Mouse (Mus musculus) left cerebral cortex, postnatal 36 days (tissue): ENCODE measurements at regions not wholly inside any gene's neighbourhood (a gene's known extent, or its start where the extent isn't known, plus 50 kb on each side); places are given as distances from the start of the nearest gene placed in this dataset.

Source experiments
- DNase-seq, 2 experiments: peaks; one replicate each; pipeline ENCODE4 v3.0.0; 2021 to 2022; ENCODE audit warnings: low spot score in 2 of 2, mixed read lengths in 1 of 2
- intact Hi-C: fragments of 180-260 bp; cut with DNase I; formaldehyde crosslinking; loops from one replicate; pipeline ENCODE4 v1.15.1; 2025

DNA sequence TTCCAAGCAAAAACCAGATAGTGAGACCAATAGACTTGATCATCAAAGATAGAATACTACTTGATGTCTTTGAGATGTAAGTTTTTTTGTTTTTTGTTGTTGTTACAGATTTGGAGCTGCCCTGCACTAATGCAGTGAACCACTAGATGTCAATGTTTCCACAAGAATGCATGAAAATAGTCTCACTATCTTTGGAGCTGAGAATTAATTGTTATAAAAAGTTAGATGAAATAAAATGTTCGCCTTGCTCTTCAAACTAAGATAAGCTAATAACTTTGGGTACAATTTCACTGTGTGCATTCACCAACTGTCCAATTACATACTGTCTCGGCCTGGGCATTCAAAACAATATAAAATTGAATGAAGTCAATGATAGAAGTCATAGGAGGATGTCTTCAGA is 223.2 kb upstream of the Agtr1b start:
- peak in 1 of 2 experiments; percentile 21 for DNase-seq
- intact Hi-C loops = no loop called here

DNA sequence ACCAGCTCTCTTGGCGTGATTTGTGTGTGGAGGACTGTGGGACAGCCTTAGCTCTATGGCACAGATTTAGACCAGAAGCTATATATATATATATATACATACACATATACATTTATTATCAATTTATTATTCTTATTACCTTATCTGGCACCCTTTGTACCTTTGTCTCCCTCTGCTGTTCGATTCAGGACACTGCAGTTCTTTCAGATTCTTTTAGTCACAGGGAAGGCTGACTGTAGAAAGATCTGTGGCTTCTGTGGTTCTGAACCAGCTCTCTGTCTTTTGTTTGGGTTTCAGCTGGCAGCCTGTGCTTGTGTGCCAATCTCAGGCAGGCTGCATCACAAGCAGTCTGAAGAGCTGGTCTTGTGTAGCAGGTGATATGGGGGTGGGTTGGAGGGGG is 184.6 kb upstream of the Agtr1b start:
- intact Hi-C loops = no loop called here
- DNase-seq = no peak

DNA sequence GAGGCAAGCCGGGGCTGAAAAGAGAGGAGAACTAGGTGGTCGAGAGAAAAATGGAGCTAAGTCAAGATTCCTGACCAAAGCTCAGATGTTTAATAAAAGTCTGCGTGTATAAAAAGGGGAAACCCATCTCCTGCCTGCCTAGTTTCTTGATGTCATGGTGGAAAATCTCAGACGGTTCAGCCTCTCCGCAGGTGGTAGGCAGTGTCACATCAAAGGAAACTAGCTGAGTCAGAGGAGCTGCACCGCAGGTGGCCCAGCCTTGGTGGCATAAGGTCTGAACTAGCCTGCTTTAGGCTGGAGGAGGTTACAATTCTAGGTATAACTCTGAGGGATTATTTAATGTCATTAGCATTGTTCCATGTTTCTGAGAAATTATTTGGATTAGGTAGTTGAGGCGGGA is 177.0 kb upstream of the Agtr1b start:
- DNase-seq = no peak
- intact Hi-C loops = no loop called here

DNA sequence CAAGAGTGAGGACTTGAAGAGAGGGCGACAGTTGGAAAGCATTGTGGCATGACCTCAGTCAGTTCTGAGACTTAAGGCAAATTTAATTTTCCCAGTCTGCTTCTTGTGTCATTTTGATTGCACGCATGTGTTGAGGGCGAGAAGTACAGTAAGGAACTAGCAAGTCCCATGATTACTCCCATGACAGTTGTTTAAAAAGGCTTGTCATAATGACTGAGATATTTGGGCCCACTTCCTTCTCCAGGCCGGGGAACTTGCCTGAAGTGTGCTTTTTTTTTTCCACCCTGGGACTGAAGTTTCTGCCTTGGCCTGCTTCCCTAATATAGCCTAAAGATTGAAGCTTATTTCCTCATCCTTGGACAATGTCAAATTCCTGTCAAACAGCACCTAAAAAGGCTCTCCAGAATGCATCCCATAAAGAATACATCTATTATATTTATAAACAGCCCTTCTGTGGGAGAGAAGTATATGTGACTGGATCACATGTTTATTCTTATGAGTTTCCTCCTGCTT is 171.6 kb upstream of the Agtr1b start:
- intact Hi-C loops = no loop called here
- DNase-seq = no peak

DNA sequence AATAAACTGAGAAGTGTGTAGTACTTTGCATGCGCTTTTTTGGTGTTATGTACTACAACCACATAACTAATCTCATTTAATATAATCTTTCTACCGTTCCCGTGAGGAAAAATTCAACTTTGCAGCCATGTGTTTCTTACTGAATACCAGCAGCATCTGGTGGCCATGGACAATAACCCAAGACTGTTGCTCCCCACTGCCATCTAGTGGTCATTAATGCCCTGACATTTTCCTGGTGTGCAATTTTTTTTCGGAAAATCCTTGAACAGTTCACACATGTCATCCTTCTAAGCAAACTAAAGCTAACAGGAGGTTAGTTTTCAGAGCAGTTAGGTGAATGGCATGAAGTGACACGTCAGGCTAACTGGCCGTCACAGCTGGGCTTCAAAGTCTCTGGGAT is 153.8 kb upstream of the Agtr1b start:
- DNase-seq = no peak

DNA sequence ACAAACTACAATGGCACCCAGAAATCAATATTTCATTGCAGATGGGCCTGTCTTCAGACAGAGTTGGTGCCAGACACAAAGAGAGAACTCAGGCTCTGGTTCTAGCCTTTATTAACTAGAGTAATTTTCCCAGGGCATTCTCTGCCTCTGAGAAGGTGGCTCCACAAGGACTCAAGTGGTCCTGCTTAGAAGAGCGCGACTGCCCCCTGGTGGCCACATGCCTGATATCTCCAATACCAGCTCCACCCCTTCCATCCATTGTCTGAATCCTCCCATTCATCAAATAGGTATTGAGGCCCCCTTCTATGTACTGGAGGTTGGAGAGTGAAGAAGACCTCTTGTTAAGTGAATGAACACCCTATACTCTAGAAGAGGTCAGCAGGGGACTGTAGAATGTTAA is 142.2 kb upstream of the Agtr1b start:
- intact Hi-C loops = no loop called here
- peak; percentile 52 to 54 for DNase-seq

More for the DNA sequence above, 153.8 kb upstream of the Agtr1b start:
- intact Hi-C loops = loop anchor here (10.0 kb wide), 1 partner anchor 266 kb away; no protein-coding TSS in a partner anchor

DNA sequence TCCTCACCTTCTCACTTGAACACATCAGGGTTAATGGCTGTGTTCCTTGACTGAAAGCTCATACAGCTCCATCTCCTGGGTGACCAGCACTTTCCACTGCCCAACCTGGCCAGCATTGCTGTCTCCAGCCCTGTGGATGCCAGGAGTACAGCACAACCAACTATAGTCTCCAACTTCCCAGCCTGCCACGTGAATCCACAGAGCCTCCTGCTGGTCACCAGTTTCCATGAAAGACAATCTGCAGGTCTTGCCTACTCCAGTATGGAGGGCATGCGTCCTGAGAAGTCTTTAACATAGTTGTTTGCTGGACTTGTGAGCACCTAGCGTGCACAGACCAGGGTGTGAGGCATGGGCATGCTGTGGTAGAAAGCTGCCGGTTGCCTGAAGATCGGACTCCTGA is 138.6 kb upstream of the Agtr1b start:
- intact Hi-C loops = no loop called here
- no peak for DNase-seq
